Mouse (Mus musculus): ENCODE measurements around the gene Smoc1.

DNA sequence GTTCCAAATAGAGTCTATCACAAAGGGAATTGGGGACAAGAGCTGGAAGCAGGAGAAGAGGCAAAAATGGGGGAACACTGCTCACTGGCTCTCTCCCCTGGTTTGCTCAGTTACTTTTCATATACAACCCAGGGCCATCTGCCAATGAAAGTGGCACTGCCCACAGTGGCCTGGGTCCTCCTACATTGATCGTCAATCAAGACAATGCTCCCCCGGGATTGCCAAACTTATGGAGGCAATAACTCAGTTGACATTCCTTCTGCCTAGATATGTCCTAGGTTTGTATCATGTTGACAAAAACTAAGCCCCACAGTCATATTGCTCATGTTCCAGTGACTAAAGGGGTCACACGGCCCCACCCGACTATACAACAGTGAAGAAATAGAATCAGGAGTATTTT is 162.4 kb downstream of the Smoc1 start:
- TF ChIP-seq CTCF (IDR thresholded peaks at IDR 0.05; ENCODE audit: low read depth, low read length) (no peak), POLR2A (IDR thresholded peaks at IDR 0.05; ENCODE audit: borderline replicate concordance, low read depth, low read length) (no peak)
